Mouse (Mus musculus) heart, embryonic 11.5 days (tissue): ENCODE measurements around the gene Gm382. TPM values are rescaled to one million over a fixed set of nuclear protein-coding genes. Genes with fewer than 3 reads are reported as not detected.

ENCODE experiments used
- ATAC-seq: fragments of 200-750 bp; cut with Nextera tagmentation; replicated peaks from 2 replicates; pipeline ENCODE4 v1.8.0; 2017; ENCODE audit warnings: moderate library complexity; ENCODE audit not compliant: insufficient number of reproducible peaks, low FRiP score, low TSS enrichment
- H3K27ac ChIP-seq: fragments of 300-500 bp; sonication (generic); 2 replicates; pipeline ENCODE4 v1.5.1; 2014; ENCODE audit warnings: mild to moderate bottlenecking, low read depth, low read length
- H3K27me3 ChIP-seq: fragments of 300-500 bp; sonication (generic); 2 replicates; pipeline ENCODE4 v1.6.1; 2014; ENCODE audit warnings: mild to moderate bottlenecking, low read length, mixed read lengths; ENCODE audit not compliant: control insufficient read depth, insufficient read depth
- H3K36me3 ChIP-seq: fragments of 300-500 bp; sonication (generic); 2 replicates; pipeline ENCODE4 v1.6.1; 2014; ENCODE audit warnings: mild to moderate bottlenecking, low read length, moderate library complexity, mixed read lengths; ENCODE audit not compliant: control insufficient read depth, insufficient read depth
- H3K4me1 ChIP-seq: fragments of 300-500 bp; sonication (generic); 2 replicates; pipeline ENCODE4 v1.6.1; 2014; ENCODE audit warnings: low read length; ENCODE audit not compliant: control insufficient read depth, insufficient read depth
- H3K4me2 ChIP-seq: fragments of 300-500 bp; sonication (generic); 2 replicates; pipeline ENCODE4 v1.6.1; 2014; ENCODE audit warnings: mild to moderate bottlenecking, moderate library complexity
- H3K4me3 ChIP-seq: fragments of 300-500 bp; sonication (generic); 2 replicates; pipeline ENCODE4 v1.5.1; 2014; ENCODE audit warnings: low read depth, low read length
- H3K9ac ChIP-seq: fragments of 300-500 bp; sonication (generic); 2 replicates; pipeline ENCODE4 v1.6.1; 2014; ENCODE audit warnings: mild to moderate bottlenecking, low read depth, low read length, moderate library complexity
- H3K9me3 ChIP-seq: fragments of 300-500 bp; sonication (generic); replicated peaks from 2 replicates; pipeline ENCODE4 v1.6.1; 2016; ENCODE audit warnings: low read length; ENCODE audit not compliant: control insufficient read depth
- WGBS: fragments of 180-500 bp; shearing (Covaris S2); extraction: QIAGEN DNeasy Blood & Tissue Kit; methylation state at CpG from one replicate; pipeline ENCODE4 v1.1.7; 2014; ENCODE audit not compliant: insufficient replicate concordance; 5-methylcytosine and 5-hydroxymethylcytosine counted together
- polyA plus RNA-seq: library from polyadenylated mRNA; unstranded; fragments of >200 nt; fragmentation: Nextera tagmentation; extraction: Ambion mirVana; gene quantifications from 2 replicates; pipeline ENCODE4 v1.2.1, GENCODE M21; 2014

Gm382 gene
- polyA plus RNA-seq = not detected in 2 replicates

GRCm38 (mm10) chrX:127039672-127040071 lies at the start of gene Gm382:
Gene Gm382, plus strand, starts transcription at chrX:127039972.
- WGBS = 77% methylated on average over 1 of the region's 1 CpGs
- Histone ChIP-seq H3K4me2 (no peak within 1 kb of the TSS), H3K4me3 (no peak within 1 kb of the TSS)

DNA sequence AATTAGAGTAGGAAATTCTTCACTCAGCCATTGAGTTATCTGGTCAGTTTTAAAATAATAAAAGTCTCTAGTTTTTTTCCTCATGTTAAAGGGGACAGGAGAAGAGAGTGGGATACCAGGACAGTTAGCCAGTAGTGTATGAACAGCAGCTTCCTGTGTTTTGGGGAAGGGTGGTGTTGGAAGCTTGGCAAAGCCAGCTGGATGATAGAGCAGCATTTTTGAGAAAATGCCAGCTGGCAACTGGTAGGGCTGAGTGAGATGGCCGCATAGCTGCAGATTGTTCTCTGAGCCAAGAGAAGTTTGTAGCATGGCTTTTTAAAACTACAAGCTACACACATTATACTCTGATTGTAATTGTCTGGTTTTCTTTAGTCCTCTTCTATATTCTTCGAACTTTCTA lies 30.4 kb downstream of the Gm382 start:
- Histone ChIP-seq H3K27ac (no peak overlapping the region), H3K4me3 (no peak overlapping the region), H3K36me3 (no peaks in the 10 kb centered on the region), H3K9ac (no peak overlapping the region), H3K4me2 (no peak overlapping the region), H3K9me3 (no peaks in the 10 kb centered on the region; the same call in none of the 2 replicates), H3K4me1 (no peaks in the 10 kb centered on the region), H3K27me3 (no peaks in the 10 kb centered on the region)
- 80% methylated on average over 2 of the region's 2 CpGs for WGBS
- no peak for ATAC-seq

More at GRCm38 (mm10) chrX:127039672-127040071, at the start of gene Gm382:
- ATAC-seq = no peak
- no peaks in the 10 kb centered on the region for H3K9me3 ChIP-seq
- no peak within 1 kb of the TSS for H3K27ac ChIP-seq
- no peak within 1 kb of the TSS for H3K9ac ChIP-seq
- H3K27me3 ChIP-seq = no peaks in the 10 kb centered on the region
- H3K4me1 ChIP-seq = no peaks in the 10 kb centered on the region
- no peaks in the 10 kb centered on the region for H3K36me3 ChIP-seq

- Histone ChIP-seq H3K9ac (no peak overlapping the region), H3K4me1 (no peaks in the 10 kb centered on the region), H3K4me3 (no peak overlapping the region), H3K9me3 (no peaks in the 10 kb centered on the region), H3K36me3 (no peaks in the 10 kb centered on the region), H3K4me2 (no peak overlapping the region), H3K27ac (no peak overlapping the region), H3K27me3 (no peaks in the 10 kb centered on the region)
- WGBS = 55% methylated on average over 2 of the region's 2 CpGs
- ATAC-seq = no peak
Observed at GRCm38 (mm10) chrX:127091282-127091681, 51.5 kb downstream of the Gm382 start.

DNA sequence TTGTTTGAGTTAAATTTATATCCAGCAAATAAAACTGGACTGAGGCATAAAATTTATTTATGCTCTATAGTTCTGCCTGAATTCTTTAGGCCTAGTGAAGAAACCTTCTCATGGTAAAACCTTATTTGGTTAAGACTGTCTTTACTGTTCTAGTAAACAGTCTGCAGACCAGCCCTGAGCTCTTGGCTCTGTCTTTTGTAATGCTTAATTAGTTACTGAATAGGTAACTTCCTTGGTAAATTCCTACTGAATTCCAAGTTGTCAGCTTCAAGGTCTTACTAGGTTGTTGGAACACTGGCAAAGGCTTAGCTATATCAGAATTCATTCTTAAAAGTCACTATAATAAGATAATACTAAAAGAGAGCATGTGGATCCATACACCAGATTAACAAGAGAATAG lies 53.3 kb downstream of the Gm382 start:
- Histone ChIP-seq H3K4me3 (no peak overlapping the region), H3K9me3 (peaks cover 3% of the 10 kb centered on the region; the same call in 1 of the 2 replicates), H3K9ac (no peak overlapping the region), H3K27me3 (no peaks in the 10 kb centered on the region), H3K27ac (no peak overlapping the region), H3K4me1 (no peaks in the 10 kb centered on the region), H3K4me2 (no peak overlapping the region), H3K36me3 (no peaks in the 10 kb centered on the region)
- ATAC-seq = no peak

DNA sequence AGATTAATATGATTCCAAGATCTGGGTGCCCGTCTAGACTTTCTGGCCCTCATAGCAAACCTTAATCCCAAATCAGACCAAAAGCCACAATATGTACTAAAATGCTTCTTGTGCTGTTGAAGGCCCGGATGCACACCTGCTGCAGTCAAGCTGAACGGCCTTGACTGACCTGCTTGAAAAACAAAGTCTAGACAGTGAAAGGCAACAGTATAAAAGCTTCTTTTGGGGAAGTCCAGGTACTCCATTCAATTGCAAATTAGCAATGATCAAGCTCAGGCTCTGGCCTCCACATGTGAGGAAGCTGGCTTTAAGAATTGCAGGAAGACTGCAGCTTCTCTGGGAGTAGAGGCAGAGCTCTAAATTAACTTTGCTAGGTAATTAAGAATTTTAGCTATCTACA lies 54.2 kb downstream of the Gm382 start:
- peaks cover 3% of the 10 kb centered on the region; the same call in 1 of the 2 replicates for H3K9me3 ChIP-seq

DNA sequence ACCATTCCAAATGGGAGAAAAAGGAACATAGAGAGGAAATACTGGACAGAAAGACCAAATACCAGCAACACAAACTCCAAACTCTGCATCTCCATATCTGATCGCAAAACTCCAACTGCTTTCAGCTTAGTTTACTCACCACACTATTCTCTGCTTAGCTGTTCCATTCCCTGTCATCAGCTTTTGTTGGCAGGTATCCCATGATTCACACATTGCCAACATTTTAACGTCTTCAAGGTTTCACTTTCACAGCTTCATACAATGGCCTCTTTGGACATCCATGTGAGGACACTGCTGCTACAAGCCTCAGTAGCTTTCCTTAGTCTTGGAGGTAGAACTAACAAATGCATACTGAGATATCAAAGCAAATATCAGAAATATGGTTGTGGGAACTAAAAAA lies 64.6 kb downstream of the Gm382 start:
- Histone ChIP-seq H3K36me3 (no peaks in the 10 kb centered on the region), H3K4me3 (no peak overlapping the region), H3K9ac (no peak overlapping the region), H3K9me3 (no peaks in the 10 kb centered on the region), H3K4me1 (no peaks in the 10 kb centered on the region), H3K4me2 (no peak overlapping the region), H3K27ac (no peak overlapping the region), H3K27me3 (no peaks in the 10 kb centered on the region)
- WGBS = 74% methylated on average over 2 of the region's 2 CpGs
- no peak for ATAC-seq

More for the DNA sequence above, 54.2 kb downstream of the Gm382 start:
- Histone ChIP-seq H3K27ac (no peak overlapping the region), H3K27me3 (no peaks in the 10 kb centered on the region), H3K36me3 (no peaks in the 10 kb centered on the region), H3K9ac (no peak overlapping the region), H3K4me2 (no peak overlapping the region), H3K4me3 (no peak overlapping the region), H3K4me1 (no peaks in the 10 kb centered on the region)
- ATAC-seq = no peak
- WGBS = 77% methylated on average over 3 of the region's 3 CpGs

Other genes with a start within 250 kb of the Gm382 start
- not detected in 2 replicates for gene 4932411N23Rik, start 224.1 kb upstream of the Gm382 start, polyA plus RNA-seq